Mouse (Mus musculus) T-helper 1 cell (primary cell): ENCODE measurements around the gene Olfr33.

Source experiments
- in situ Hi-C: fragments of 300-600 bp; cut with MboI, MseI; formaldehyde crosslinking; loops from one replicate; pipeline ENCODE4 v1.15.1; 2025; ENCODE audit warnings: high pct_unique_total_duplicates

The Olfr33 gene

DNA sequence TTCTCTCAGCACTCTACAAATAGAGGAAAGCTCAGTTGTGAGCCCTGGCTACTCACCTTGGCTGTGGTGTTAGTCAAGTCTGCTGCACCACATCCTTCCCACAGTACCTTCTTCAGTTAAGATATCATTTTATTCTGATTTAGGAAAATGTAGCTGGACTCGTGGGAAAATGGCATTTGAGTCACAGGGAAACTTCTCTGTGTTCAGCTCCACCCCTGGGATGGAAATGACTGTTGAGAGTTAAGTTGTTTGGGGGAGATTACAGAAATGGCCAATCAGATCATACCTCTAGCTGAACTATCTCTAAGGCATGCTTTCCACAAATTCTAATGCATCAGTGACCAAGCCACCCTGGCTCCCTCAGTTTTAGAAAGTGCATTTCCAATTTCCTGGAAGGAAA lies at the start of gene Olfr33:
Gene Olfr33 (minus strand): TSS at position 101 of the 400 bp plus-strand sequence.
- in situ Hi-C loops: no loop called here

GRCm38 (mm10) chr7:102759266-102759665 lies 40.4 kb upstream of the Olfr33 start, which contains the start of the genes Olfr560 and Olfr78:
Gene Olfr560, minus strand, starts transcription at chr7:102759366.
Gene Olfr78, minus strand, starts transcription at chr7:102759471.
- in situ Hi-C loops: no loop called here

GRCm38 (mm10) chr7:102752086-102752485 lies 33.2 kb upstream of the Olfr33 start:
- in situ Hi-C loops: no loop called here

DNA sequence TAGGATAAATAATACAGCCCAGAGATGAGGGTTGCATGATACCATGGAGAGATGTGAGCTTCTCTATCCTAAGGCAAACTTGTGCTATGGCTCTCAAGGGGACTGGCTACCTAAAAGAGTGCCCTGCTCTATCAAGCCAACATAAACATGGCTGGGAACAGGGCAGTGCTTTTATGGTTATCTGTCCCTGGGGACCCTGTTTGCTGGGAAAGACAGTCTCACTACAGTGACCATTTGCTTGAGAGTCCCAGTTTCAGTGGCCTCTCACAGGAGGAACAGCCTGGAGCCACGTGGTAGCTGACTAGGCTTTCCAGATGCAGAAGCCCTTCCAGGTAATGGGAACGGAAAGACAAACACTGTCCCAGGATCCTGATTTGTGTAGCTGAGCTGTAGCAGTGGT lies 18.8 kb upstream of the Olfr33 start:
- in situ Hi-C loops: no loop called here

DNA sequence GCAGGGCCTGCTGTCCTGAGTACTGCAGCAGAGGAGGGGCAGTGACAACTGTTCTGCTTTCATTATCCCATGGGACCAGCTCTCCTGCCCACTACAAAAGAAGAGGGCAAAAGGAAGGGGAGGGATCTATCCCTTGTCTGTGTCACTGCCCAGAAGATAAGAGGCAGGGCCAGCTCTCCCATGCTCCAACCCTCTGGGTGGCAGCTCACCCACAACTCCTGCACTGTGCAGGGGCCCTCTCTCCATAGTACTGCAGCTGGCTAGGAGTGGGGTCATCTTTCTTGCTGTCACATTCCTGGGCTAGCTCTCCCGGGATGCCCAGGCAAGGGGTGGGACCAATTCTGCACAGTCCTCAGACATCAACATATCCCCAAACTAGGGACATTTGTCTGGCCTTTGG lies 14.9 kb upstream of the Olfr33 start:
- in situ Hi-C loops: no loop called here

DNA sequence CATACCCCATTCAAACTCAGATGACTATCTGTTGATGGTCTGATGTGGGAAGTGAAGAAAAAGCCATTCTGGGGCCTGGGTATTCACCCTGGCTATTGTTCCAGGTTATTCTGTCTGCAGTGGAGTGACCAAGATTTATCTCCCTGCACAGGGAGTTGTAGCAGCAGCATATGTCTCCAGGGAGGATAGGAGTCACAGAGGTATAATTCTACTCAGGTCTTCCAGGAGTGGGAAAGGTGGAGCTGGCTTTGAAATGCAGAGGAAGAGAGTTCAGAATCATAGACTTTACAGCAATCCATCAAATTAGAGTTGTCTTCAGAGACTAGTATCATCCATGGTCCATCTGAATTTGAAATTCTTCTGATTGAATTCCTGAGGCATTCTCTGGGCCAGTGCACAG lies 8.5 kb upstream of the Olfr33 start, which contains the start of gene Olfr559:
Gene Olfr559 (minus strand): TSS at position 101 of the 400 bp plus-strand sequence.
- in situ Hi-C loops: no loop called here

DNA sequence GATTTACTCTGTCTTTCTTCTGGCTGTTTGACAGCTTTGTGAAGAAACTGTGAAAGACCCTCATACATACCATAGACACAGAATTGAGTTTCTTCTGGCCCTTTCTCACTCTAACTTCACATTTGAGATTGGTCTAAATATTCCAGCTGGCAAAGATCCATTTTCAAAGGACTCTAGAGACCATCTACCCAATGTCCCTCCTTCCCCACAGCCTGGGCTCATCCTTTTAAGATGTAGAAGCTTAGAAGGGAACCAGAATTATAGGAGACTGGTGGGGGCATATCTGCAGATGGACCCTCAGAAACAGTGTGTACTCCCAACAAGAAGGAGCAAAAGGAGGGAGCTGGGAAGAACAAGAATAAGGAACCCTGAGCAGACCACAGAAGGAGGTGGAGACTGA lies 17.0 kb downstream of the Olfr33 start, which contains the start of gene Olfr558:
Gene Olfr558 (plus strand): TSS at position 301 of the 400 bp plus-strand sequence.
- in situ Hi-C loops: no loop called here

GRCm38 (mm10) chr7:102698461-102698860 lies 20.4 kb downstream of the Olfr33 start:
- in situ Hi-C loops: loop anchor here (10.0 kb wide), 1 partner anchor 216 kb away; the partner anchor contains the start of gene Olfr571

- in situ Hi-C loops: loop anchor here (10.0 kb wide), 1 partner anchor 219 kb away; the partner anchor contains the start of gene Olfr571
Observed at GRCm38 (mm10) chr7:102695358-102696125, 23.3 kb downstream of the Olfr33 start, which contains the start of gene Olfr557. Gene Olfr557, plus strand, starts transcription at chr7:102695910.

DNA sequence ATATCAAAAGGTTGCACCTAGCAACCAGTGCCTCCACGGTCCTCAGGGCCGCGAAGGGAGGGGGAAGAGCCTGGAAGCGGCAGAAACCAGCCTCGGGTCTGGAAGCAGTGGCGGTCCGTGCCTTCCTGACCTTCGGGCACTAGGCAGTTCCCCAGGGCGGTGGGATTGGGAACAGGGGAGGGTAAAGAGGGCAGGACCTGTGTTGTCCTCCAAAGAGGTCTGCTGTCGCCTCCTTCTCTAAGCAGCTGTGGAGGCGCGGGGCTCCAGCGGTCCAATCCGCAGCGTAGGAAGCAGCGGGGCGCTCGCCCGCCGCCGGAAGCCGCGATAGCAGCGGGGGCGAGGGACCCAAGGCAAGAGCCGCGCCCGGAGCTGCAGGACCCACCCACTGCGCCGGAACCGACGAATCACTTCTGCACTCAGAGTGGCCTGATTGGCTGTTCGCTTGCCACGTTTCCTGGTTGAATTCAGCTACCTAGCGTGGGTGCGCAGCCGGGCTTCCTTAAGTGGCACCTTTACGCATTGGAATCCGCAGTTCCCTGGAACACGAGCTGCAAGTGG lies 31.8 kb downstream of the Olfr33 start, which contains the start of gene Trim68:
Gene Trim68 (minus strand): TSS at position 384 of the 558 bp plus-strand sequence.
- in situ Hi-C loops: no loop called here

- in situ Hi-C loops: no loop called here
Observed at GRCm38 (mm10) chr7:102681916-102682315, 37.0 kb downstream of the Olfr33 start.

DNA sequence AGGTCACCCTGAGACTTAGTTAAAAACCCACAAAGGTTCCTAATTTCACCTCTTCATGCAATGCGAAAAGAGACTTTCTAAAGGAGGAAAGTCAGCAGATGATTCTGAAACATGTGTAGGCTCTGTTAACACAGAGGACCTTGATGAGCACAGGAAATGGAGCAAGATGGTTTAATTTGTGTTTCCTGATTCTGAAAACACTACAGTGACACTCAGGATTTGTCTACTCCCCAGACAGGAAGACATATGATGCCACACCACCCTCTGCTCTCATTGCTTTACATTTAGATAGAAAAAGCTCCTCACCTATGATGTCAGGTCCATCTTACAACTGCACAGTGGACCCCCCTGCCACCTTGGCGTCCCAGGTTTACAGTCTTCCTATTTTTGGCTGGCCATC lies 42.6 kb downstream of the Olfr33 start:
- in situ Hi-C loops: no loop called here

DNA sequence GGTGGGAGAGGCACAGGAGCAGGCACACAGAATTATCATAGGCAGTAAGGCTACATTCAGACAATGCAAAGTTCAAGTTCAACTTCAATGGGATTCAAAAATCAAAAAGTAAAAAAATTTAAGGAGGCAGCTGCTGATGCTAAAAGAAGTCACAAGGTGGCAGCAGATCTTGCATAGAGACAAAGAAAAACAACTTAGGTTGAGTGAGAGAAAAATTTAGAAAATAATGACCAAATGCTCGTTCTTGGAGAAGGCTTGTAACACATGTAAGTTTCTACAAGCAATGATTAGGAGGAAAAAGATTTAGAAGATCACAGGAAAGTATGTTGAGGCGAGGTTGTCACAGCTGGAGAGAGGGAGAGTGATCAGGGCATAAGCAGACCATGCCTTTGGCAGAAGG lies 53.5 kb downstream of the Olfr33 start:
- in situ Hi-C loops: no loop called here

- in situ Hi-C loops: no loop called here
Observed at GRCm38 (mm10) chr7:102664599-102664998, 54.3 kb downstream of the Olfr33 start, which contains the start of gene Olfr556. Gene Olfr556, plus strand, starts transcription at chr7:102664899.
